Mouse (Mus musculus) gastrocnemius, adult 2 months (tissue): ENCODE results near the gene Mllt6. TPM values are rescaled to one million over a fixed set of nuclear protein-coding genes. Genes with fewer than 3 reads are reported as not detected.
A peak's percentile ranks its signal among the peaks of the same experiment; 100 is the strongest.

Source experiments
- DNase-seq: peaks from one replicate; pipeline ENCODE4 v3.0.0; 2022
- H3K27ac ChIP-seq: fragments of 200-600 bp; 2 replicates; pipeline ENCODE4 v1.8.1; 2022; ENCODE audit warnings: mild to moderate bottlenecking
- H3K4me3 ChIP-seq: fragments of 200-600 bp; 2 replicates; pipeline ENCODE4 v1.8.1; 2022; ENCODE audit warnings: mild to moderate bottlenecking, moderate library complexity
- CTCF ChIP-seq: fragments of 200-600 bp; IDR thresholded peaks from 2 replicates; pipeline ENCODE4 v1.8.1; 2022; ENCODE audit warnings: antibody characterized with exemption, mild to moderate bottlenecking, moderate library complexity
- intact Hi-C: fragments of 180-260 bp; cut with DNase I; formaldehyde crosslinking; loops from one replicate; pipeline ENCODE4 v1.15.1; 2025
- long read RNA-seq, 2 experiments: library from polyadenylated mRNA; stranded (forward); transcript quantifications; one replicate each; pipeline ENCODE4 v2.0.0; 2021
- total RNA-seq, 2 experiments: library from RNA; stranded (reverse); gene quantifications; 2 replicates each; pipeline ENCODE4 v1.2.3; 2021

Mllt6 gene
- total RNA-seq: 10 to 100 TPM; 41.9 to 54.7 TPM
- long read RNA-seq, experiment 1, partial matches to known transcripts: 9 of 17 reads
- long read RNA-seq, experiment 1, other reads (novel, unspliced or antisense): 8 of 17 reads
- long read RNA-seq, experiment 2, partial matches to known transcripts: 4 of 11 reads
- long read RNA-seq, experiment 2, other reads (novel, unspliced or antisense): 7 of 11 reads

- peak within 1 kb of the TSS; percentile 87 for H3K4me3 ChIP-seq
- peak within 1 kb of the TSS; percentile 92 for H3K27ac ChIP-seq
- intact Hi-C loops: no loop called here
- TF ChIP-seq CTCF: no peak
- DNase-seq: peak; percentile 91
Observed at GRCm38 (mm10) chr11:97662893-97663527, at the start of gene Mllt6. Gene Mllt6 (plus strand): TSS chr11:97663414.

- Histone ChIP-seq H3K4me3 (no peak overlapping the region), H3K27ac (no peak overlapping the region)
- intact Hi-C loops: loop anchor here (5.0 kb wide), 1 partner anchor 33 kb away; no protein-coding TSS in a partner anchor
- TF ChIP-seq CTCF: no peak
- DNase-seq: no peak
Observed at GRCm38 (mm10) chr11:97615276-97615675, 47.9 kb upstream of the Mllt6 start.

- no peak for DNase-seq
- Histone ChIP-seq H3K27ac (no peak overlapping the region), H3K4me3 (no peak overlapping the region)
- TF ChIP-seq CTCF: no peak
- intact Hi-C loops: loop anchor here (5.0 kb wide), 1 partner anchor 36 kb away; no protein-coding TSS in a partner anchor
Observed at GRCm38 (mm10) chr11:97618368-97618767, 44.8 kb upstream of the Mllt6 start.

GRCm38 (mm10) chr11:97619391-97619795, 43.8 kb upstream of the Mllt6 start:
- intact Hi-C loops: loop anchor here (5.0 kb wide), 1 partner anchor 37 kb away; no protein-coding TSS in a partner anchor
- Histone ChIP-seq H3K4me3 (no peak overlapping the region), H3K27ac (no peak overlapping the region)
- TF ChIP-seq CTCF: peak; percentile 50
- DNase-seq: peak; percentile 76

GRCm38 (mm10) chr11:97622440-97622839, 40.8 kb upstream of the Mllt6 start:
- Histone ChIP-seq H3K27ac (no peak overlapping the region), H3K4me3 (no peak overlapping the region)
- intact Hi-C loops: loop anchor here (1.0 kb wide), 2 partner anchors 91 to 133 kb away; no protein-coding TSS in a partner anchor
- TF ChIP-seq CTCF: no peak; the same call in 1 of the 2 replicates
- DNase-seq: peak; percentile 64

- intact Hi-C loops: no loop called here
- no peak overlapping the region for H3K4me3 ChIP-seq
- DNase-seq: no peak
- no peak for TF ChIP-seq CTCF
- no peak overlapping the region for H3K27ac ChIP-seq
Observed at GRCm38 (mm10) chr11:97623166-97623565, 40.0 kb upstream of the Mllt6 start.

GRCm38 (mm10) chr11:97625551-97625950, 37.7 kb upstream of the Mllt6 start:
- intact Hi-C loops: no loop called here
- Histone ChIP-seq H3K27ac (no peak overlapping the region), H3K4me3 (no peak overlapping the region)
- no peak for TF ChIP-seq CTCF
- no peak for DNase-seq

GRCm38 (mm10) chr11:97626431-97626830, 36.8 kb upstream of the Mllt6 start:
- no peak for TF ChIP-seq CTCF
- H3K27ac ChIP-seq: no peak overlapping the region
- DNase-seq: no peak
- intact Hi-C loops: no loop called here
- no peak overlapping the region for H3K4me3 ChIP-seq

- intact Hi-C loops: no loop called here
- Histone ChIP-seq H3K27ac (no peak overlapping the region), H3K4me3 (no peak overlapping the region)
- DNase-seq: no peak
- TF ChIP-seq CTCF: no peak
Observed at GRCm38 (mm10) chr11:97626850-97627249, 36.4 kb upstream of the Mllt6 start.

- DNase-seq: no peak
- intact Hi-C loops: no loop called here
- H3K4me3 ChIP-seq: peak overlapping the region; percentile 86
- no peak overlapping the region for H3K27ac ChIP-seq
- TF ChIP-seq CTCF: no peak
Observed at GRCm38 (mm10) chr11:97627556-97628302, 35.5 kb upstream of the Mllt6 start.

GRCm38 (mm10) chr11:97628303-97628567, 35.0 kb upstream of the Mllt6 start:
- intact Hi-C loops: no loop called here
- Histone ChIP-seq H3K27ac (no peak overlapping the region), H3K4me3 (peak overlapping the region; percentile 86)
- TF ChIP-seq CTCF: no peak
- DNase-seq: no peak

GRCm38 (mm10) chr11:97628568-97629518, 34.4 kb upstream of the Mllt6 start:
- intact Hi-C loops: no loop called here
- no peak for TF ChIP-seq CTCF
- Histone ChIP-seq H3K4me3 (peak overlapping the region; percentile 86), H3K27ac (peak overlapping the region; percentile 72)
- DNase-seq: peak; percentile 40
